Mouse (Mus musculus) heart, adult 2 months (tissue): ENCODE results near the gene Cldn19. TPM values are rescaled to one million over a fixed set of nuclear protein-coding genes. Genes with fewer than 3 reads are reported as not detected.
A peak's percentile ranks its signal among the peaks of the same experiment; 100 is the strongest.

Experiments used
- DNase-seq, 2 experiments: peaks; one replicate each; pipeline ENCODE4 v3.0.0; 2021
- H3K27ac ChIP-seq: fragments of 200-600 bp; 2 replicates; pipeline ENCODE4 v1.8.1; 2022
- H3K27me3 ChIP-seq: fragments of 200-500 bp; 2 replicates; pipeline ENCODE4 v1.6.1; 2012; ENCODE audit warnings: mild to moderate bottlenecking, low read length, inconsistent platforms, mixed read lengths; ENCODE audit not compliant: control insufficient read depth, insufficient read depth
- H3K36me3 ChIP-seq: fragments of 200-500 bp; 2 replicates; pipeline ENCODE4 v1.6.1; 2012; ENCODE audit warnings: low read length, inconsistent platforms; ENCODE audit not compliant: control insufficient read depth, insufficient read depth
- H3K4me1 ChIP-seq: fragments of 200-500 bp; 2 replicates; pipeline ENCODE4 v1.6.1; 2011; ENCODE audit warnings: low read length; ENCODE audit not compliant: control insufficient read depth, insufficient read depth
- H3K4me3 ChIP-seq: fragments of 200-600 bp; 2 replicates; pipeline ENCODE4 v1.8.1; 2022
- H3K79me2 ChIP-seq: fragments of 200-500 bp; replicated peaks from 2 replicates; pipeline ENCODE4 v1.6.1; 2012; ENCODE audit warnings: mild to moderate bottlenecking, inconsistent platforms, low read length, moderate library complexity, mixed read lengths; ENCODE audit not compliant: control insufficient read depth, insufficient read depth
- H3K9ac ChIP-seq: fragments of 200-500 bp; 2 replicates; pipeline ENCODE4 v1.6.1; 2012; ENCODE audit warnings: low read depth, mild to moderate bottlenecking, control low read depth, inconsistent platforms, low read length, mixed read lengths
- CTCF ChIP-seq: fragments of 200-600 bp; IDR thresholded peaks from 2 replicates; pipeline ENCODE4 v1.8.1; 2022; ENCODE audit warnings: antibody characterized with exemption, mild to moderate bottlenecking, moderate library complexity
- EP300 ChIP-seq: fragments of 200-500 bp; IDR thresholded peaks from 2 replicates; pipeline ENCODE4 v1.6.1; 2011; ENCODE audit warnings: low read depth, low read length, control low read depth; ENCODE audit not compliant: insufficient read depth
- POLR2A ChIP-seq: fragments of 200-500 bp; IDR thresholded peaks from 2 replicates; pipeline ENCODE4 v1.6.1; 2011; ENCODE audit warnings: mild to moderate bottlenecking, low read depth, low read length, control low read depth; ENCODE audit not compliant: insufficient read depth
- WGBS: fragments of 180-500 bp; shearing (Covaris S2); methylation state at CpG from one replicate; pipeline ENCODE4 v1.1.7; 2018; 5-methylcytosine and 5-hydroxymethylcytosine counted together
- intact Hi-C: fragments of 180-260 bp; cut with DNase I; formaldehyde crosslinking; loops from one replicate; pipeline ENCODE4 v1.15.1; 2025
- polyA plus RNA-seq: library from polyadenylated mRNA; depleted of rRNA; stranded (reverse); fragments of >200 nt; gene quantifications from 2 replicates; pipeline ENCODE4 v1.2.3, GENCODE M21; 2012
- total RNA-seq, 2 experiments: library from RNA; stranded (reverse); gene quantifications; 2 replicates each; pipeline ENCODE4 v1.2.3; 2021

The Cldn19 gene
- total and polyA plus RNA-seq, 3 experiments = 0.37 TPM; not detected in 2

DNA sequence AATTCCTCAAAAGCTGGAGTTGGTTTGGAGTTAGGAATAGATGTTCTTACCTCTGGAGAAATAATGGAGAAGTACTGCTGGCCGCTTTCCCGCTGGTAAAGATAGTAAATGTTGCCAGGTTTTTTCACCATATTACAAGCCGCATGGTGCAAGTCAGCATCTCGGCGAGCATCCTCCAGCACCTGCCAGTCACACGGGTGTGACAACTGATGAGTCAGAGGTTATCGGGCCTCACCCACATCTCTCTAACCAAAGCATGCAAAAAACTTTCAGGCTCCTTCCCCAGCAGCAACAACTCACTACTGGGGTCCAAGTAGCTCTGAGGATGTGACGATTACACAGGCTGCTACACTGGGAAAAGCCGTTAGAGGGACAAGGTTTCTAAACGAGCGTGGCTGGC, 28.5 kb upstream of the Cldn19 start:
- Histone ChIP-seq H3K79me2 (no peaks in the 10 kb centered on the region), H3K27me3 (no peaks in the 10 kb centered on the region), H3K4me1 (no peaks in the 10 kb centered on the region), H3K27ac (no peak overlapping the region), H3K36me3 (no peaks in the 10 kb centered on the region), H3K4me3 (no peak overlapping the region), H3K9ac (no peak overlapping the region)
- TF ChIP-seq EP300 = no peak
- TF ChIP-seq CTCF = no peak
- intact Hi-C loops = no loop called here
- 91% methylated on average over 11 of the region's 11 CpGs for WGBS
- DNase-seq = no peak

- Histone ChIP-seq H3K4me1 (peaks cover 1% of the 10 kb centered on the region; the same call in 1 of the 2 replicates), H3K27me3 (no peaks in the 10 kb centered on the region), H3K9ac (peak within 1 kb of the TSS; percentile 95), H3K27ac (peak within 1 kb of the TSS; percentile 77), H3K4me3 (peak within 1 kb of the TSS; percentile 98), H3K36me3 (no peaks in the 10 kb centered on the region), H3K79me2 (peaks cover 1% of the 10 kb centered on the region; the same call in 1 of the 2 replicates)
- under 1% methylated on average over 65 of the region's 71 CpGs for WGBS
- TF ChIP-seq CTCF = no peak
- TF ChIP-seq EP300 = 0 out of 2 replicates have a peak, but pooled peaks have one; percentile 40
- peak; percentile 93 for TF ChIP-seq POLR2A
- peak; percentile 98 to 99 for DNase-seq
- intact Hi-C loops = no loop called here
Measured at GRCm38 (mm10) chr4:119232410-119233255, 22.6 kb upstream of the Cldn19 start, which contains the start of the genes AU022252 and P3h1. Gene AU022252 (minus strand): TSS chr4:119232712. Gene P3h1 (plus strand): TSS chr4:119232915.

- DNase-seq = peak; percentile 53 to 62
- WGBS = 1% methylated on average over 36 of the region's 36 CpGs
- Histone ChIP-seq H3K4me3 (peak overlapping the region; percentile 98), H3K4me1 (peaks cover 1% of the 10 kb centered on the region; the same call in 1 of the 2 replicates), H3K27me3 (no peaks in the 10 kb centered on the region), H3K36me3 (no peaks in the 10 kb centered on the region), H3K9ac (peak overlapping the region; percentile 95), H3K27ac (peak overlapping the region; percentile 77), H3K79me2 (peaks cover 1% of the 10 kb centered on the region; the same call in 1 of the 2 replicates)
- intact Hi-C loops = no loop called here
- TF ChIP-seq POLR2A (0 out of 2 replicates have a peak, but pooled peaks have one; percentile 39), CTCF (peak; percentile 43), EP300 (no peak)
Measured at GRCm38 (mm10) chr4:119233256-119233901, 21.8 kb upstream of the Cldn19 start.

DNA sequence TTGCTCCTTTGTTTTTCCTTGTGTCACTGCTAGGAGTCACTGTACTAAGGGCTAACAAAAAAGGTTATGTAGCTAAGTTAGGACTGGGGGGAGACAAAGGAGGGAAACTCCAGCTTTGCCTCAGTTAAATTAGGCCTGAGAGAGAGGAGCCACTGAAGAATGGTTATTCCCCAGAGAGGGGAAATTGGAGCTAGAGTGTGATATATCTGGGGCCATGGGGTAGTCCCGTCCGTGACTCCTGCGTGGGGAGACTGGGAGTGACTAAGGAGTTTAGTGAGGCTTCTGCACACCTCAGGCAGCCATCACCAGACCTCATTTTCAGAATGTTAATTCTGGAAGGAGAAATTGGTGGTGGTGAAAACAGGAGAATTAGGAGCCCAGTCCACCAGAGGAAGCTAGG, 20.9 kb upstream of the Cldn19 start:
- Histone ChIP-seq H3K27me3 (no peaks in the 10 kb centered on the region), H3K9ac (no peak overlapping the region), H3K36me3 (no peaks in the 10 kb centered on the region), H3K79me2 (peaks cover 1% of the 10 kb centered on the region; the same call in 1 of the 2 replicates), H3K4me3 (peak overlapping the region; percentile 98; the same call in 1 of the 2 replicates), H3K4me1 (peaks cover 1% of the 10 kb centered on the region; the same call in 1 of the 2 replicates), H3K27ac (no peak overlapping the region)
- DNase-seq = no peak
- WGBS = 68% methylated on average over 3 of the region's 3 CpGs
- no peak for TF ChIP-seq EP300
- intact Hi-C loops = no loop called here

- H3K4me3 ChIP-seq = no peak overlapping the region
- peak overlapping the region; percentile 28; the same call in 1 of the 2 replicates for H3K27ac ChIP-seq
- H3K79me2 ChIP-seq = no peaks in the 10 kb centered on the region
- no peak for DNase-seq
- WGBS = 75% methylated on average over 3 of the region's 3 CpGs
- intact Hi-C loops = loop anchor here (2.0 kb wide), 1 partner anchor 100 kb away; no protein-coding TSS in a partner anchor
- H3K9ac ChIP-seq = no peak overlapping the region
- H3K4me1 ChIP-seq = no peaks in the 10 kb centered on the region; the same call in 1 of the 2 replicates
- H3K27me3 ChIP-seq = no peaks in the 10 kb centered on the region
- TF ChIP-seq CTCF (no peak), EP300 (no peak), POLR2A (no peak)
- H3K36me3 ChIP-seq = no peaks in the 10 kb centered on the region
Measured at GRCm38 (mm10) chr4:119238661-119239060, 16.6 kb upstream of the Cldn19 start.
